Mouse (Mus musculus) hindbrain, embryonic 12.5 days (tissue): ENCODE data around the gene Kif26b. TPM values are rescaled to one million over a fixed set of nuclear protein-coding genes. Genes with fewer than 3 reads are reported as not detected.

Experiments
- ATAC-seq: fragments of 200-750 bp; cut with Nextera tagmentation; 2 replicates; pipeline ENCODE4 v1.8.0; 2017; ENCODE audit warnings: moderate TSS enrichment; ENCODE audit not compliant: low FRiP score
- H3K27ac ChIP-seq: fragments of 300-500 bp; sonication (generic); 2 replicates; pipeline ENCODE4 v1.5.1; 2016; ENCODE audit warnings: mild to moderate bottlenecking
- H3K27me3 ChIP-seq: fragments of 300-500 bp; sonication (generic); 2 replicates; pipeline ENCODE4 v1.6.1; 2016; ENCODE audit warnings: mild to moderate bottlenecking
- H3K36me3 ChIP-seq: fragments of 300-500 bp; sonication (generic); 2 replicates; pipeline ENCODE4 v1.6.1; 2016; ENCODE audit warnings: mild to moderate bottlenecking
- H3K4me1 ChIP-seq: fragments of 300-500 bp; sonication (generic); 2 replicates; pipeline ENCODE4 v1.6.1; 2016
- H3K4me2 ChIP-seq: fragments of 300-500 bp; sonication (generic); replicated peaks from 2 replicates; pipeline ENCODE4 v1.6.1; 2016; ENCODE audit warnings: mild to moderate bottlenecking
- H3K4me3 ChIP-seq: fragments of 300-500 bp; sonication (generic); 2 replicates; pipeline ENCODE4 v1.5.1; 2016; ENCODE audit warnings: mild to moderate bottlenecking
- H3K9ac ChIP-seq: fragments of 300-500 bp; sonication (generic); 2 replicates; pipeline ENCODE4 v1.6.1; 2016; ENCODE audit warnings: mild to moderate bottlenecking, moderate library complexity
- H3K9me3 ChIP-seq: fragments of 300-500 bp; sonication (generic); replicated peaks from 2 replicates; pipeline ENCODE4 v1.6.1; 2016; ENCODE audit warnings: mild to moderate bottlenecking
- WGBS: fragments of 180-500 bp; shearing (Covaris S2); methylation state at CpG from one replicate; pipeline ENCODE4 v1.1.7; 2016; 5-methylcytosine and 5-hydroxymethylcytosine counted together
- polyA plus RNA-seq: library from polyadenylated mRNA; unstranded; fragments of >200 nt; fragmentation: Nextera tagmentation; extraction: Ambion mirVana; gene quantifications from 2 replicates; pipeline ENCODE4 v1.2.1, GENCODE M21; 2016

Gene Kif26b
- polyA plus RNA-seq, 1 experiment from 2014 or later, result 13.3 TPM

GRCm38 (mm10) chr1:178747279-178748221 lies 218.6 kb downstream of the Kif26b start:
- 73% methylated on average over 13 of the region's 13 CpGs for WGBS
- ATAC-seq, result no peak
- H3K36me3 ChIP-seq, result no peaks in the 10 kb centered on the region
- H3K4me1 ChIP-seq, result peaks cover 5% of the 10 kb centered on the region; the same call in 1 of the 2 replicates
- H3K4me3 ChIP-seq, result no peak overlapping the region
- no peak overlapping the region for H3K9ac ChIP-seq
- no peaks in the 10 kb centered on the region for H3K27me3 ChIP-seq
- H3K27ac ChIP-seq, result no peak overlapping the region
- H3K4me2 ChIP-seq, result no peak overlapping the region
- no peaks in the 10 kb centered on the region for H3K9me3 ChIP-seq

GRCm38 (mm10) chr1:178748222-178748600 lies 219.3 kb downstream of the Kif26b start:
- Histone ChIP-seq H3K9ac (no peak overlapping the region), H3K36me3 (no peaks in the 10 kb centered on the region), H3K4me1 (peaks cover 5% of the 10 kb centered on the region; the same call in 1 of the 2 replicates), H3K27ac (no peak overlapping the region), H3K27me3 (no peaks in the 10 kb centered on the region), H3K9me3 (no peaks in the 10 kb centered on the region), H3K4me3 (no peak overlapping the region), H3K4me2 (no peak overlapping the region)
- ATAC-seq, result no peak
- WGBS, result 72% methylated on average over 7 of the region's 7 CpGs

- Histone ChIP-seq H3K27me3 (no peaks in the 10 kb centered on the region), H3K9me3 (no peaks in the 10 kb centered on the region), H3K4me3 (no peak overlapping the region), H3K27ac (no peak overlapping the region), H3K4me1 (peaks cover 5% of the 10 kb centered on the region; the same call in 1 of the 2 replicates), H3K9ac (no peak overlapping the region), H3K4me2 (no peak overlapping the region), H3K36me3 (no peaks in the 10 kb centered on the region)
- no peak for ATAC-seq
- 91% methylated on average over 1 of the region's 1 CpGs for WGBS
These were observed 219.7 kb downstream of the Kif26b start for GRCm38 (mm10) chr1:178748617-178749016.

- ATAC-seq, result no peak
- H3K4me3 ChIP-seq, result no peak overlapping the region
- WGBS, result 87% methylated on average over 9 of the region's 9 CpGs
These were observed 220.9 kb downstream of the Kif26b start for GRCm38 (mm10) chr1:178749786-178750185.

GRCm38 (mm10) chr1:178758441-178758840 lies 229.5 kb downstream of the Kif26b start:
- Histone ChIP-seq H3K27me3 (no peaks in the 10 kb centered on the region), H3K4me1 (no peaks in the 10 kb centered on the region), H3K4me3 (no peak overlapping the region), H3K27ac (no peak overlapping the region), H3K9ac (no peak overlapping the region), H3K36me3 (no peaks in the 10 kb centered on the region), H3K4me2 (no peak overlapping the region), H3K9me3 (no peaks in the 10 kb centered on the region)
- 56% methylated on average over 3 of the region's 3 CpGs for WGBS
- no peak for ATAC-seq

More at GRCm38 (mm10) chr1:178749786-178750185, 220.9 kb downstream of the Kif26b start:
- no peak overlapping the region for H3K9ac ChIP-seq
- H3K4me2 ChIP-seq, result no peak overlapping the region
- no peaks in the 10 kb centered on the region for H3K36me3 ChIP-seq
- no peak overlapping the region for H3K27ac ChIP-seq
- no peaks in the 10 kb centered on the region for H3K27me3 ChIP-seq
- H3K4me1 ChIP-seq, result no peaks in the 10 kb centered on the region
- no peaks in the 10 kb centered on the region for H3K9me3 ChIP-seq

DNA sequence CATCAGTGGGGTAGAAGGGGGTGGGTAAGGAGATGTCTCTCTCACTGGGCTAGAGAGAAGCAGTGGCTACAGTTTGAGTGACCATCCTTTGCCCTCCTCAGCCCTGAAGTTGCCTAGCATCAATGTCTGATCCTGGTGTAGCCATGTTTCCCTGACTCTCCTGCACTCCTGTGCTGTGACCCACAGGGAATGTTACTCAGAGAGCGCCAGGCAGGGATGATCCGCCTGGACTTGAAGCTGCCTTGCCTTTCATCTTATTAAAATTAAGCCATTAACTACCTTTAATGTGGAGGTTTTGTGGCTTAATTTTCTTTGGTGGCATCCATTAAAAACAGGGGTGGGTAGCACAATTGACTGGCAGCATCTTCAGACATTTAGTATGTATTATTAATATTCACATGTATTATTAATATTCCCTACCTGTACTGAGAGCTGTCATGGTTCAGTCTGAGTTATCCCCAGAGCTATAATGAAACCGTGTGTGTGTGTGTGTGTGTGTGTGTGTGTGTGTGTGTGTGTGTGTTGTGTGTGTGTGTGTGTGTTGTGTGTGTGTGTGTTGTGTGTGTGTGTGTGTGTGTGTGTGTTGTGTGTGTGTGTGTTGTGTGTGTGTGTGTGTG lies 233.3 kb downstream of the Kif26b start:
- H3K4me3 ChIP-seq, result no peak overlapping the region
- no peak overlapping the region for H3K9ac ChIP-seq
- no peak overlapping the region for H3K27ac ChIP-seq
- H3K36me3 ChIP-seq, result no peaks in the 10 kb centered on the region
- H3K4me1 ChIP-seq, result no peaks in the 10 kb centered on the region
- no peak for ATAC-seq
- no peaks in the 10 kb centered on the region for H3K9me3 ChIP-seq
- WGBS, result 83% methylated on average over 3 of the region's 3 CpGs
- no peaks in the 10 kb centered on the region for H3K27me3 ChIP-seq
- H3K4me2 ChIP-seq, result no peak overlapping the region

DNA sequence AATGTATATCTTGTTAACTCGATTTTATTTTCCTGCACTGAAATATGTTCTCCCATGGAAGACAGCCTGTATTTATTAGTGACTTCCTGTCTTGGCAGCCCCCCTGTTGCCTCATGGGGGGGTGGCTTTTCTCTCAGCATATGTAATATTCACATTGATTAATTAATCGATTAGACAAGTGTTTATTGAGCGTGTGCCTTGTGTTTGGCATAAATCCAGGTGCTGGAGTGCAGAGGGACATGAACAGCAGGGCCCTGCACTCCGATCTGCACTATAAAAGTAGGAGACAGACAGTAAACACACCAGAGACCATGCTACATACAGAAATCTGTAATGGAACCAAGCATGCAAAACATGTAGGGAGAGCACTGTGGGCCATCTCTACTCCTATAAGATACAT lies 236.0 kb downstream of the Kif26b start:
- no peak overlapping the region for H3K4me2 ChIP-seq
- H3K27me3 ChIP-seq, result no peaks in the 10 kb centered on the region
- no peak for ATAC-seq
- no peaks in the 10 kb centered on the region for H3K9me3 ChIP-seq
- WGBS, result 72% methylated on average over 4 of the region's 4 CpGs
- no peaks in the 10 kb centered on the region for H3K36me3 ChIP-seq
- no peaks in the 10 kb centered on the region for H3K4me1 ChIP-seq
- H3K27ac ChIP-seq, result no peak overlapping the region
- no peak overlapping the region for H3K9ac ChIP-seq
- no peak overlapping the region for H3K4me3 ChIP-seq

DNA sequence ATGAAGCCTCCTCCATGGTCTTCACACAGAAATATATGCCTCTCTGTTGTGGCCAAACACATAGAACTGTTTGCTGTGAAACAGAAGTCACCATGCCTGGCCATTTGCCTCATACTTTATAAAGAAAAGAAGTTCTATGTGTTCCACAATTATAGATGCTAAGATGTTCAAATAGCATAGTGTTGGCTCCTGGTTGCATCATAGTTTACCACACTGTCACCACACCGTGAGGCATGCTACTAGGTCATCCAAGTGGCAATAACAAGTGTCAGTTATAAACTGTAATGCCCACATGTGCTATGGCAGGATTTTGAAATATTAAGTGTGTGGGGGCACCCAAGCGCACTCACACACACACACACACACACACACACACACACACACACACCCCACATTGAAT lies 236.7 kb downstream of the Kif26b start:
- no peak overlapping the region for H3K27ac ChIP-seq
- H3K9ac ChIP-seq, result no peak overlapping the region
- no peak overlapping the region for H3K4me2 ChIP-seq
- WGBS, result 90% methylated on average over 2 of the region's 2 CpGs
- no peaks in the 10 kb centered on the region for H3K27me3 ChIP-seq
- H3K36me3 ChIP-seq, result no peaks in the 10 kb centered on the region
- no peaks in the 10 kb centered on the region for H3K9me3 ChIP-seq
- H3K4me1 ChIP-seq, result 0 out of 2 replicates have a peak, but pooled peaks cover 1% of the 10 kb centered on the region
- no peak for ATAC-seq
- no peak overlapping the region for H3K4me3 ChIP-seq

DNA sequence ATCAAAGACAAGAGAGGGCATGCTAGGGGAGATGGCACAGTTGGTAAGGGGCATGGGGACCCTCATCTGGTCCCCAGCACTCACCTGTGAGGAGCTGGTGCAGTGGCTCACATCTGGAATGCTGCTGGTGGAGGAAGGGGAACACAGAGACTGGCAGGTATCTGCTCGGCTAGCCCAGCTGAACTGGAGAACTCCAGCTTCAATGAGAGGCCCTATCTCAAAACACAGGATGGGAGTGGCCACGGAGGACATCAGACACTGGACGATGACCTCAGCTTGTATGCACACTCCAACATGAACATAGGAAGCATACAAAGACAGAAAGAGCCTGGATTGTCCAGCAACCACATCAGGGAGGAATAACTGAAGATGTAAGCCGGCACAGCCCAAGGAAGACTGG lies 240.1 kb downstream of the Kif26b start:
- 85% methylated on average over 4 of the region's 4 CpGs for WGBS
- no peak overlapping the region for H3K9ac ChIP-seq
- ATAC-seq, result no peak

GRCm38 (mm10) chr1:178769988-178770387 lies 241.1 kb downstream of the Kif26b start:
- H3K4me1 ChIP-seq, result 0 out of 2 replicates have a peak, but pooled peaks cover 3% of the 10 kb centered on the region
- no peak overlapping the region for H3K4me3 ChIP-seq
- WGBS, result 86% methylated on average over 6 of the region's 6 CpGs
- H3K27me3 ChIP-seq, result no peaks in the 10 kb centered on the region
- no peaks in the 10 kb centered on the region for H3K9me3 ChIP-seq
- no peaks in the 10 kb centered on the region for H3K36me3 ChIP-seq
- no peak overlapping the region for H3K9ac ChIP-seq
- no peak overlapping the region for H3K4me2 ChIP-seq
- H3K27ac ChIP-seq, result no peak overlapping the region
- ATAC-seq, result no peak

More for the DNA sequence above, 240.1 kb downstream of the Kif26b start:
- Histone ChIP-seq H3K36me3 (no peaks in the 10 kb centered on the region), H3K4me2 (no peak overlapping the region), H3K9me3 (no peaks in the 10 kb centered on the region), H3K4me3 (no peak overlapping the region), H3K4me1 (0 out of 2 replicates have a peak, but pooled peaks cover 3% of the 10 kb centered on the region), H3K27ac (no peak overlapping the region), H3K27me3 (no peaks in the 10 kb centered on the region)

- Histone ChIP-seq H3K27me3 (no peaks in the 10 kb centered on the region), H3K36me3 (no peaks in the 10 kb centered on the region), H3K4me1 (0 out of 2 replicates have a peak, but pooled peaks cover 3% of the 10 kb centered on the region), H3K9ac (no peak overlapping the region), H3K9me3 (no peaks in the 10 kb centered on the region), H3K4me2 (no peak overlapping the region), H3K4me3 (no peak overlapping the region), H3K27ac (no peak overlapping the region)
- ATAC-seq, result peak; percentile 38; the same call in 1 of the 2 replicates
- 67% methylated on average over 5 of the region's 7 CpGs for WGBS
These were observed 241.9 kb downstream of the Kif26b start for GRCm38 (mm10) chr1:178770626-178771362.

DNA sequence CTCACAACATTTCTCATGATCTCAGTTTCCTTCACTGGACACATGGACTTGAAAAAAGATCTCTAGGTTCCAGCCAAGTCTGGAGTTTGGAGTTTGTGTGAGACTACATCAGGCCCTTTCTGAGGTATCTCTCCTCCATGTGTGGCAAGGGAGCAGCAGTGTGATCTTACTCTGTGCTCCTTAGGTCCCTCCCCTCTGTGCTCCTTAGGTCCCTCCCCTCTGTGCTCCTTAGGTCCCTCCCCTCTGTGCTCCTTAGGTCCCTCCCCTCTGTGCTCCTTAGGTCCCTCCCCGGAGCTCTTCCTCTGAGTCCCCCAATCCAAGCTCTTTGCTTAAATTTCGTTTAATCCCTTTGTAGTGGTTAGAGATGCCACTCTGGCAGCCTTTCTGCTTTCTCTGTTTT lies 250.8 kb downstream of the Kif26b start:
- Histone ChIP-seq H3K36me3 (no peaks in the 10 kb centered on the region), H3K9ac (no peak overlapping the region), H3K27ac (no peak overlapping the region), H3K27me3 (no peaks in the 10 kb centered on the region), H3K4me3 (no peak overlapping the region), H3K9me3 (0 out of 2 replicates have a peak, but pooled peaks cover 2% of the 10 kb centered on the region), H3K4me2 (no peak overlapping the region), H3K4me1 (no peaks in the 10 kb centered on the region)
- WGBS, result 27% methylated on average over 2 of the region's 2 CpGs
- ATAC-seq, result no peak
